Mouse (Mus musculus) macrophage (primary cell): ENCODE measurements around the gene Rab44. TPM values are rescaled to one million over a fixed set of nuclear protein-coding genes. Genes with fewer than 3 reads are reported as not detected.

Experiments
- H3K27ac ChIP-seq: fragments of 350-480 bp; formaldehyde crosslinking; 2 replicates; pipeline ENCODE4 v1.9.0; 2021
- H3K36me3 ChIP-seq: fragments of 350-480 bp; formaldehyde crosslinking; 2 replicates; pipeline ENCODE4 v1.9.0; 2021; ENCODE audit errors: inconsistent target
- H3K4me3 ChIP-seq: fragments of 350-480 bp; formaldehyde crosslinking; 2 replicates; pipeline ENCODE4 v1.9.0; 2021; ENCODE audit errors: inconsistent target
- H3K79me2 ChIP-seq: fragments of 350-480 bp; formaldehyde crosslinking; 2 replicates; pipeline ENCODE4 v1.9.0; 2021; ENCODE audit errors: inconsistent target
- WGBS: methylation state at CpG from one replicate; pipeline ENCODE4 v1.1.7; 2026; ENCODE audit warnings: inconsistent platforms; ENCODE audit not compliant: missing documents; 5-methylcytosine and 5-hydroxymethylcytosine counted together
- polyA plus RNA-seq: library from polyadenylated mRNA; stranded (reverse); fragments of 250-400 nt; gene quantifications from 3 replicates; pipeline ENCODE4 v1.2.4, GENCODE M21; 2018; ENCODE audit warnings: inconsistent platforms

The Rab44 gene
- polyA plus RNA-seq, 1 experiment from 2014 or later: 1.5 TPM

GRCm38 (mm10) chr17:29080758-29081617, 33.0 kb upstream of the Rab44 start:
- peak overlapping the region; percentile 88 for H3K27ac ChIP-seq
- H3K4me3 ChIP-seq: no peak overlapping the region
- H3K36me3 ChIP-seq: no peaks in the 10 kb centered on the region
- WGBS: 50% methylated on average over 21 of the region's 23 CpGs
- H3K79me2 ChIP-seq: 0 out of 2 replicates have a peak, but pooled peaks cover 4% of the 10 kb centered on the region

- WGBS: 16% methylated on average over 19 of the region's 21 CpGs
- no peaks in the 10 kb centered on the region for H3K36me3 ChIP-seq
- 0 out of 2 replicates have a peak, but pooled peaks cover 4% of the 10 kb centered on the region for H3K79me2 ChIP-seq
- H3K27ac ChIP-seq: peak overlapping the region; percentile 88
- H3K4me3 ChIP-seq: peak overlapping the region; percentile 7; the same call in 1 of the 2 replicates
These were observed 32.1 kb upstream of the Rab44 start for GRCm38 (mm10) chr17:29081618-29082381.

- no peak overlapping the region for H3K4me3 ChIP-seq
- WGBS: 96% methylated on average over 8 of the region's 8 CpGs
- H3K79me2 ChIP-seq: no peaks in the 10 kb centered on the region
- no peaks in the 10 kb centered on the region for H3K36me3 ChIP-seq
- no peak overlapping the region for H3K27ac ChIP-seq
These were observed 30.4 kb upstream of the Rab44 start for GRCm38 (mm10) chr17:29083586-29083985.

- Histone ChIP-seq H3K79me2 (no peaks in the 10 kb centered on the region), H3K36me3 (no peaks in the 10 kb centered on the region), H3K4me3 (no peak overlapping the region), H3K27ac (no peak overlapping the region)
- WGBS: 90% methylated on average over 7 of the region's 7 CpGs
These were observed 29.3 kb upstream of the Rab44 start for GRCm38 (mm10) chr17:29084656-29085055.

GRCm38 (mm10) chr17:29085266-29085665, 28.7 kb upstream of the Rab44 start:
- 89% methylated on average over 10 of the region's 10 CpGs for WGBS

GRCm38 (mm10) chr17:29086916-29087315, 27.0 kb upstream of the Rab44 start:
- Histone ChIP-seq H3K4me3 (no peak overlapping the region), H3K27ac (no peak overlapping the region), H3K36me3 (no peaks in the 10 kb centered on the region), H3K79me2 (peaks cover 12% of the 10 kb centered on the region)
- WGBS: 89% methylated on average over 4 of the region's 4 CpGs

More at GRCm38 (mm10) chr17:29085266-29085665, 28.7 kb upstream of the Rab44 start:
- Histone ChIP-seq H3K4me3 (no peak overlapping the region), H3K27ac (no peak overlapping the region), H3K36me3 (no peaks in the 10 kb centered on the region), H3K79me2 (no peaks in the 10 kb centered on the region)

GRCm38 (mm10) chr17:29090776-29091175, 23.2 kb upstream of the Rab44 start, which contains the start of gene Cdkn1a:
Gene Cdkn1a, plus strand, starts transcription at chr17:29090976.
- H3K4me3 ChIP-seq: peak within 1 kb of the TSS; percentile 96
- H3K36me3 ChIP-seq: no peaks in the 10 kb centered on the region; the same call in 1 of the 2 replicates
- H3K27ac ChIP-seq: peak within 1 kb of the TSS; percentile 89
- WGBS: 93% methylated on average over 3 of the region's 3 CpGs
- peaks cover 48% of the 10 kb centered on the region for H3K79me2 ChIP-seq

GRCm38 (mm10) chr17:29091348-29091944, 22.5 kb upstream of the Rab44 start:
- H3K79me2 ChIP-seq: peaks cover 55% of the 10 kb centered on the region
- peak overlapping the region; percentile 96 for H3K4me3 ChIP-seq
- WGBS: 83% methylated on average over 6 of the region's 6 CpGs
- peak overlapping the region; percentile 89 for H3K27ac ChIP-seq
- H3K36me3 ChIP-seq: peaks cover 6% of the 10 kb centered on the region; the same call in 1 of the 2 replicates

GRCm38 (mm10) chr17:29092497-29092896, 21.4 kb upstream of the Rab44 start:
- H3K36me3 ChIP-seq: peaks cover 16% of the 10 kb centered on the region; the same call in 1 of the 2 replicates
- peak overlapping the region; percentile 96 for H3K4me3 ChIP-seq
- peaks cover 65% of the 10 kb centered on the region for H3K79me2 ChIP-seq
- peak overlapping the region; percentile 89 for H3K27ac ChIP-seq
- WGBS: 79% methylated on average over 5 of the region's 5 CpGs

- Histone ChIP-seq H3K4me3 (peak overlapping the region; percentile 96), H3K27ac (peak overlapping the region; percentile 91), H3K36me3 (peaks cover 23% of the 10 kb centered on the region), H3K79me2 (peaks cover 74% of the 10 kb centered on the region)
- WGBS: 17% methylated on average over 35 of the region's 36 CpGs
These were observed 20.6 kb upstream of the Rab44 start for GRCm38 (mm10) chr17:29093110-29093952.

- H3K27ac ChIP-seq: peak overlapping the region; percentile 91
- peaks cover 29% of the 10 kb centered on the region for H3K36me3 ChIP-seq
- H3K4me3 ChIP-seq: peak overlapping the region; percentile 96
- WGBS: 0% methylated on average over 24 of the region's 24 CpGs
- peaks cover 80% of the 10 kb centered on the region for H3K79me2 ChIP-seq
These were observed 20.0 kb upstream of the Rab44 start for GRCm38 (mm10) chr17:29093961-29094309.

GRCm38 (mm10) chr17:29094310-29095181, 19.4 kb upstream of the Rab44 start:
- peak overlapping the region; percentile 96 for H3K4me3 ChIP-seq
- peaks cover 81% of the 10 kb centered on the region for H3K79me2 ChIP-seq
- WGBS: 0% methylated on average over 53 of the region's 71 CpGs
- H3K36me3 ChIP-seq: peaks cover 35% of the 10 kb centered on the region
- H3K27ac ChIP-seq: peak overlapping the region; percentile 91

- H3K4me3 ChIP-seq: peak overlapping the region; percentile 96
- peak overlapping the region; percentile 91 for H3K27ac ChIP-seq
- 0% methylated on average over 27 of the region's 44 CpGs for WGBS
- H3K36me3 ChIP-seq: peaks cover 43% of the 10 kb centered on the region
- H3K79me2 ChIP-seq: peaks cover 81% of the 10 kb centered on the region
These were observed 18.7 kb upstream of the Rab44 start for GRCm38 (mm10) chr17:29095201-29095733.
